Mouse (Mus musculus) left cerebral cortex, adult 2 months (tissue): ENCODE measurements around the gene Cpn2. TPM values are rescaled to one million over a fixed set of nuclear protein-coding genes. Genes with fewer than 3 reads are reported as not detected.

Experiments used
- DNase-seq, 2 experiments: peaks; one replicate each; pipeline ENCODE4 v3.0.0; 2021 to 2022; ENCODE audit warnings: low spot score in 2 of 2, mixed read lengths in 1 of 2; ENCODE audit errors: extremely low spot score in 1 of 2
- H3K27ac ChIP-seq: fragments of 200-600 bp; 2 replicates; pipeline ENCODE4 v1.8.1; 2022
- H3K4me3 ChIP-seq: fragments of 200-600 bp; 2 replicates; pipeline ENCODE4 v1.8.1; 2022
- CTCF ChIP-seq: fragments of 200-600 bp; IDR thresholded peaks from 2 replicates; pipeline ENCODE4 v1.8.1; 2022; ENCODE audit warnings: antibody characterized with exemption, mild to moderate bottlenecking, moderate library complexity
- intact Hi-C: fragments of 180-260 bp; cut with DNase I; formaldehyde crosslinking; loops from one replicate; pipeline ENCODE4 v1.15.1; 2025
- long read RNA-seq, 2 experiments: library from polyadenylated mRNA; stranded (forward); transcript quantifications; one replicate each; pipeline ENCODE4 v2.0.0; 2021; ENCODE audit warnings: borderline mapping rate in 2 of 2
- total RNA-seq, 2 experiments: library from RNA; stranded (reverse); gene quantifications; 2 replicates each; pipeline ENCODE4 v1.2.3; 2021

The Cpn2 gene
- not detected for total RNA-seq
- long read RNA-seq, experiment 1: 0 reads
- long read RNA-seq, experiment 2: 0 reads

DNA sequence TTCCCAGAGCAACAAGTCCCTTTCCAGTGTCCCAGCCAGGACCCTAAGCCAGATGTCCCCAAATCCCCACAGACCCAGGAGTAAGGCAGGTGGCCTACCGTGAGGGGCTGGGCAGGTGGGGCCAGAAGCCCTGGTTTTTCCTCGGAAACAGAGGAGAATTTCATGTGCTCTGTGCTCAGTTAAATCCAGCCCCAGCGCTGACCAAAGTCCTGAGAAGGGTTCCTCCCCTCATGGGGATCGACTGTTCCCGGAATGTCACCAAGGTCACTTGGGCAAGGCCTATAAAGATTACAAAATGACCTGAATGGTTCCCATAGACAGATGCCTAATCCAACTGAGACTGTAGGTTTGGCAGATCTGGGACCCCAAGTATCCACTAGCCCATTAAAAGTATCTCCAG lies at the start of gene Cpn2:
Gene Cpn2, minus strand, starts transcription at position 141 of the 400 bp plus-strand sequence.
- no peak for DNase-seq
- intact Hi-C loops: no loop called here
- no peak for TF ChIP-seq CTCF

DNA sequence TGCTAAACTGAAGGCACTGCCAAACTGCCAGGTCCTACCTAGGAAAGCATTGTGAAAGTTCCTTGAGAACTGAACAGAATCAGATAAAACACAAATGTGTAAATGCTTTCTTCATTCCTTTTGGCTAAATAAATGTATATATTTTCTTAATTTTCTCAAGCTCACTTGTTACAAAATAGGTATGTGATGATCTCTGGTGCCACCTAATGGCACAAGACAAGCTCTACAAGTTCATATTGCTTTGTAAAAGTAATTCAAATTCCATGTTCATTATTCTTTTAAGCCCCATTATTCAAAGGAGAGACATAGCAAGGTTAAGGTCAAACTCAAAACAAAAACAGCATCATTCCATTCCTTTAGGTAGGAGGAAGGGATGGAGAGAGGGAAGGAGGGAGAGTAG lies 46.9 kb upstream of the Cpn2 start:
- no peak for DNase-seq
- intact Hi-C loops: loop anchor here (1.0 to 10.0 kb wide), 2 partner anchors 62 to 689 kb away; no protein-coding TSS in a partner anchor
- no peak overlapping the region for H3K4me3 ChIP-seq
- TF ChIP-seq CTCF: peak; percentile 75
- no peak overlapping the region for H3K27ac ChIP-seq

More for the DNA sequence above, at the start of gene Cpn2:
- no peak within 1 kb of the TSS for H3K27ac ChIP-seq
- H3K4me3 ChIP-seq: no peak within 1 kb of the TSS

- no peak within 1 kb of the TSS; the same call in 1 of the 2 replicates for H3K27ac ChIP-seq
- no peak for DNase-seq
- intact Hi-C loops: loop anchor here (10.0 kb wide), 1 partner anchor 686 kb away; no protein-coding TSS in a partner anchor
These were observed 43.3 kb upstream of the Cpn2 start, which contains the start of gene Gp5 for GRCm38 (mm10) chr16:30310647-30311046. TSS of gene Gp5 (minus strand) at chr16:30310779.

DNA sequence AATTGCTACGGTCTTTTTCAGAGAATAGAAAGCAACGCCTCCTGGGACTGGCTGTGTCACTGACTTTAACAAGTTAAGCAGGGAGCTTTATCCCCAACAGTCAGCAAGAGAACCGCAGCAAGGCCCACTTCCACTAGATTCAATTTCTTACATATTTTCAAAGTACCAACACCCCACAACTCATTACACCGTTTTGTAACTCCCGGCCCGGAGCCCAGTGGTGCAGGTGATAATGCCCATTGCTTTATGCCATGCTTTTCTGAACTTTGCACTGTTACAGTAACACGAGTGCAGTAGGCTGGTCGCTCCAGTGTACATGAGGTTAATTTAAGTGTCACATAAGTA lies 42.8 kb upstream of the Cpn2 start:
- no peak for TF ChIP-seq CTCF
- DNase-seq: no peak
- Histone ChIP-seq H3K27ac (no peak overlapping the region), H3K4me3 (no peak overlapping the region)
- intact Hi-C loops: loop anchor here (10.0 kb wide), 1 partner anchor 685 kb away; no protein-coding TSS in a partner anchor

More at GRCm38 (mm10) chr16:30310647-30311046, 43.3 kb upstream of the Cpn2 start, which contains the start of gene Gp5:
- TF ChIP-seq CTCF: no peak
- H3K4me3 ChIP-seq: peak within 1 kb of the TSS; percentile 67

GRCm38 (mm10) chr16:30309395-30310170 lies 42.3 kb upstream of the Cpn2 start:
- DNase-seq: peak in 1 of 2 experiments; percentile 33
- H3K27ac ChIP-seq: peak overlapping the region; percentile 77; the same call in 1 of the 2 replicates
- peak overlapping the region; percentile 67 for H3K4me3 ChIP-seq
- intact Hi-C loops: loop anchor here (5.0 to 10.0 kb wide), 2 partner anchors 237 to 685 kb away; no protein-coding TSS in a partner anchor
- no peak for TF ChIP-seq CTCF

DNA sequence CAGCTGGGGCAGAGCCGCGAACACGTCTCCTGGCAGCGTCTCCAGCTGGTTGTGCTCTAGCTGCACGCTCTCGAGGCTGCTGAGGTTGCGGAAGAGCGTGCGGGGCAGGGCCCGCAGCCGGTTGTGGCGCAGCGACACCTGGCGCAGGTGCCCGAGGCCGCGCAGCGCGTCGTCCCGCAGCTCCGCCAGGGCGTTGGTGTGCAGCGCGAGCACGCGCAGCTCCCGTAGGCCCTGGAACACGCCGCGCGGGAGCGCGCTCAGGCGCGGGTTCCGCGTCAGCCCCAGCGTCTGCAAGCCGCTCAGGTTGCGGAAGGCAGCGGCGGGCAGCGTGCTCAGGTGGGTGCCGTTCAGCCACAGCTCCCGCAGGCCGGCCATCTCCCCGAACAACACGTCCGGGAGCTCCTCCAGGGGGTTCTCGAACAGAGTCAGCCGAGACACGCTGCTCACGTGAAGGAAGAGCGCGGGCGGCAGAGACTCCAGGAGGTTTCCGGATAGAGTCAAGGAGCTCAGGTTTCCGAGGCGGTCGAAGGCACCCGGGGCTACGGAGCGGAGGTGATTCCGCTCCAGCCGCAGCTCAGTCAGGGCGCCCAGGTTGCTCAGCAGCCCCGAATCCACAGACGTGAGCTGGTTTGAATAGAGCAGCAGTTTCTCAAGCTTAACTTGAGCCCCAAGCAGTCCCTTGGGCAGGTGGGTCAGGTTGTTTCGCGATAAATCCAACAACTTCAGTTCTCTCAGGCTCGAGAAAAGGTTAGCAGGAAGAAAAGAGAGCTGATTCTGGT lies 41.5 kb upstream of the Cpn2 start:
- Histone ChIP-seq H3K4me3 (peak overlapping the region; percentile 67), H3K27ac (peak overlapping the region; percentile 77)
- intact Hi-C loops: loop anchor here (5.0 kb wide), 1 partner anchor 237 kb away; no protein-coding TSS in a partner anchor
- peak; percentile 74 to 78 for DNase-seq
- no peak; the same call in 1 of the 2 replicates for TF ChIP-seq CTCF

GRCm38 (mm10) chr16:30307961-30308615 lies 40.8 kb upstream of the Cpn2 start:
- no peak for TF ChIP-seq CTCF
- Histone ChIP-seq H3K4me3 (peak overlapping the region; percentile 67), H3K27ac (peak overlapping the region; percentile 77)
- peak in 1 of 2 experiments; percentile 22 for DNase-seq
- intact Hi-C loops: loop anchor here (5.0 kb wide), 1 partner anchor 236 kb away; no protein-coding TSS in a partner anchor

GRCm38 (mm10) chr16:30307306-30307705 lies 40.0 kb upstream of the Cpn2 start:
- no peak for TF ChIP-seq CTCF
- no peak for DNase-seq
- Histone ChIP-seq H3K27ac (no peak overlapping the region), H3K4me3 (no peak overlapping the region)
- intact Hi-C loops: loop anchor here (5.0 kb wide), 1 partner anchor 235 kb away; no protein-coding TSS in a partner anchor

DNA sequence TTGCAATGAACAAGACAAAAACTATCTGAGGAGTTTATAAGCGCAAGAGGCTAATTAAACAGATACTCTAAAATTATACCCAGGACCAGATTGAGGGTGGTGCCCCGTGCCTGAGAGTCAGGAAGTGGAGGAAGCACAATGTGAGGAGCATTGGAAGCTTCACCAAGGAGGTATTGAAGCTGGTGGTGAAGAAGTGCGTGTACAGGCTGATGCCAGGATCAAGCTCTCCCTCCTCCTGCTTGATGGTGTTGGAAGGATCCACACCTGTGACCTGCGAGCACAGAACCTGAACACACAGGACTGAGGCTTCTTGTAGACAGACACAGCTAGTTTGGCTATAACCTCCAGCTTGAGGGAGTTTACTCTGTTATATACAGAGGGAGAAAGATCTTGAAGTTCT lies 38.8 kb upstream of the Cpn2 start:
- intact Hi-C loops: loop anchor here (5.0 kb wide), 1 partner anchor 234 kb away; no protein-coding TSS in a partner anchor
- DNase-seq: no peak
- TF ChIP-seq CTCF: no peak
- no peak overlapping the region for H3K4me3 ChIP-seq
- H3K27ac ChIP-seq: no peak overlapping the region

DNA sequence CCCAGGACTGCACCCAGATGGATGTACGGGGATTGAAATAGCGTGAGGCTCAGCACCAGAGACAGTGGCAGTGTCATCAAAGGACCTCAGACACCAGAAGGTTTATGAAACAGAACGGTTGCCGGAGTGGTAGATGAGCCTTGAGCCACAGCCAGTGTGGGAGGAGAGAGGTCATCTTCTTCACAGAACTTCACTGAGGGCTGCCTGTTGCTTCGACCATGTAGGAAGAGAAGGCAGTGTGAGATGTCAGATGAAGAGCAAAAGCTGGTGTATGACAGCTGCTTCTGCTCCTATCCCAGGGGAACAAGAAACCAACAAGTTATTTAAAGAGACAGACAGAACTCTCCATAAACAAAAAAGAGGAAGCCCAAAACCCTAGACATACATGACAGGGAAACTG lies 36.9 kb upstream of the Cpn2 start:
- no peak for DNase-seq
- intact Hi-C loops: no loop called here
- Histone ChIP-seq H3K27ac (no peak overlapping the region), H3K4me3 (no peak overlapping the region)
- TF ChIP-seq CTCF: no peak

- no peak overlapping the region for H3K4me3 ChIP-seq
- no peak for TF ChIP-seq CTCF
- no peak for DNase-seq
- H3K27ac ChIP-seq: no peak overlapping the region
- intact Hi-C loops: no loop called here
These were observed 36.1 kb upstream of the Cpn2 start for GRCm38 (mm10) chr16:30303411-30303810.
